Mouse (Mus musculus) limb, embryonic 11.5 days (tissue): ENCODE results near the gene Nprl3. TPM values are rescaled to one million over a fixed set of nuclear protein-coding genes. Genes with fewer than 3 reads are reported as not detected.

Experiments
- ATAC-seq: fragments of 200-750 bp; cut with Nextera tagmentation; 2 replicates; pipeline ENCODE4 v1.8.0; 2017; ENCODE audit warnings: low read depth; ENCODE audit not compliant: insufficient number of reproducible peaks, low FRiP score, low TSS enrichment
- DNase-seq: peaks from one replicate; pipeline ENCODE4 v3.0.0-alpha.2; 2015; ENCODE audit warnings: low spot score
- H3K27ac ChIP-seq: fragments of 300-500 bp; sonication (generic); replicated peaks from 2 replicates; pipeline ENCODE4 v1.5.1; 2014; ENCODE audit warnings: low read depth, mild to moderate bottlenecking, low read length
- H3K27me3 ChIP-seq: fragments of 300-500 bp; sonication (generic); 2 replicates; pipeline ENCODE4 v1.6.1; 2014; ENCODE audit warnings: mild to moderate bottlenecking, low read length, mixed read lengths; ENCODE audit not compliant: control insufficient read depth, insufficient read depth
- H3K36me3 ChIP-seq: fragments of 300-500 bp; sonication (generic); 2 replicates; pipeline ENCODE4 v1.6.1; 2014; ENCODE audit warnings: mild to moderate bottlenecking, low read length, moderate library complexity, mixed read lengths; ENCODE audit not compliant: control insufficient read depth, insufficient read depth
- H3K4me1 ChIP-seq: fragments of 300-500 bp; sonication (generic); 2 replicates; pipeline ENCODE4 v1.6.1; 2014; ENCODE audit warnings: low read length, mixed read lengths; ENCODE audit not compliant: control insufficient read depth, insufficient read depth
- H3K4me2 ChIP-seq: fragments of 300-500 bp; sonication (generic); 2 replicates; pipeline ENCODE4 v1.6.1; 2014; ENCODE audit warnings: low read depth, mild to moderate bottlenecking, moderate library complexity; ENCODE audit not compliant: severe bottlenecking
- H3K4me3 ChIP-seq: fragments of 300-500 bp; sonication (generic); 2 replicates; pipeline ENCODE4 v1.5.1; 2014; ENCODE audit warnings: low read depth, low read length
- H3K9ac ChIP-seq: fragments of 300-500 bp; sonication (generic); 2 replicates; pipeline ENCODE4 v1.6.1; 2014; ENCODE audit warnings: mild to moderate bottlenecking, low read length
- H3K9me3 ChIP-seq: fragments of 300-500 bp; sonication (generic); 2 replicates; pipeline ENCODE4 v1.6.1; 2016; ENCODE audit warnings: low read length; ENCODE audit not compliant: control insufficient read depth
- WGBS: fragments of 180-500 bp; shearing (Covaris S2); extraction: QIAGEN DNeasy Blood & Tissue Kit; methylation state at CpG from one replicate; pipeline ENCODE4 v1.1.7; 2014; 5-methylcytosine and 5-hydroxymethylcytosine counted together
- polyA plus RNA-seq: library from polyadenylated mRNA; unstranded; fragments of >200 nt; fragmentation: Nextera tagmentation; extraction: Ambion mirVana; gene quantifications from 2 replicates; pipeline ENCODE4 v1.2.1, GENCODE M21; 2014

Gene Nprl3
- polyA plus RNA-seq, 1 experiment from 2014 or later = 30.6 TPM

DNA sequence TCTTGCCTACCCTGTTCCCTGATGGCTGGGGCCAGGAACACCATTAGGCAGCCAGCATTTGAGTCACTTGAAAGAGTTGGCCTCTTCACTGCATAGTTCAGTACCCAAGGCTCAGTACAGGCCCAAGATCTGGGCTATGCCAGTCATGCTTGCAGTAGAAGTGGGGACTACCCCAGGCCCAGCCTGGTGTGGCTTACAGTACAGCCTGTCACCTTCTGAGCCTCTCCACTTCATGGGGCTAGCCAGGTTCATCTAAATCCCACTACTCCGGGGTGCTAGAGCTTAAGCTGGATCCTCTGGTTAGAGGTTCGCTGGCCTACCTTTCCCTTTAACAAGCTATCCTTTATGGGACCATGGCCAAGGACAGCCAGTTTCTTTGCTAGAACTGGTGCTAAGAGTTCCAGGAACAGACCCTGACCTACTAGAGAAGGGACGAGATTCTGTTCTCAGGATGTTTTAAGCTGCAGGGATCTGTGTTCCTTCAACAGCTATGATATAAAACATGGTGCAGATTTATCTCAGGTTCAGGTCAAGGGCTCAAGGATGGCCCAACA, 39.1 kb downstream of the Nprl3 start:
- no peak for DNase-seq
- no peak for ATAC-seq
- H3K36me3 ChIP-seq = peaks cover 6% of the 10 kb centered on the region; the same call in 1 of the 2 replicates
- H3K27ac ChIP-seq = no peak overlapping the region
- no peaks in the 10 kb centered on the region for H3K27me3 ChIP-seq
- no peak overlapping the region for H3K4me3 ChIP-seq
- peaks cover 16% of the 10 kb centered on the region for H3K4me1 ChIP-seq
- 93% methylated on average over 3 of the region's 3 CpGs for WGBS
- no peaks in the 10 kb centered on the region for H3K9me3 ChIP-seq
- H3K9ac ChIP-seq = no peak overlapping the region
- no peak overlapping the region for H3K4me2 ChIP-seq

DNA sequence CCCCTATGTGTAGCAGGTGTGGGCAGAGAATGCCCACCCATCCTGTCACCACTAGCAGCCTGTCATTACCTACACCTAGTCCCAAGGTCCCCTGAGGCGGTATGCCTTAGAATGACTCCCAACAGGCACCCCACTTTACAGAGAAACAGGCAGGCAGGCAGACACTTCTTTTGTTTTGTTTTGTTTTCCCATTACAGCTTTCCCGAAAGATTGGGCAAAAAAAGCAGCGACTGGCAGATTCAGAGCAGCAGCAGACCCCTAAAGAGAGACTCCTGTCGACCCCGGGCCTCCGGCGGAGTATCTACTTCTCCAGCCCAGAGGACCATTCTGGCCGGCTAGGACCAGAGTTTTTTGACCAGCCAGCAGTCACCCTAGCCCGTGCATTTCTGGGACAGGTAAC, 40.0 kb downstream of the Nprl3 start:
- WGBS = 87% methylated on average over 9 of the region's 9 CpGs
- Histone ChIP-seq H3K9ac (no peak overlapping the region), H3K27ac (no peak overlapping the region), H3K27me3 (no peaks in the 10 kb centered on the region), H3K36me3 (peaks cover 5% of the 10 kb centered on the region; the same call in 1 of the 2 replicates), H3K4me2 (no peak overlapping the region), H3K9me3 (no peaks in the 10 kb centered on the region), H3K4me3 (no peak overlapping the region), H3K4me1 (peaks cover 19% of the 10 kb centered on the region)
- DNase-seq = no peak
- ATAC-seq = no peak

DNA sequence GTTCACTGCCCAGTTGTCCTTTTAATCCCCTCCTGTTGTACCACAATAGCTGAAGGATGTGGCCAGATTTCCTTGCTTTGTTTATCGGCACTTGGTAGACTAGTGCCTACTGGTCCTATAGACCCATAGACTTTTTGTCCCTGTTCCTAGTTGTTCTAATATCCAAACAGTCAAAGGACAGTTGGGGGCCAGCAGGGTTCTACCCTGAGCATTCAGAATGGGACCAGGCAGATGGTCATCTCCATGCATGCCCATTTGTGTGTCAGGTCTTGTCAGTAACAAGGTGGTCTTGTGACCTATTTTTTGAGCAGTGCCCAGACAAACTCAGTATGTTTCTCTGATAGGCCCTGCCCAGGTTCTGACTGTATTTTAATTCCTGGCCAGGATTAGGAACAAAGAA, 40.5 kb downstream of the Nprl3 start:
- 66% methylated on average over 1 of the region's 1 CpGs for WGBS
- Histone ChIP-seq H3K9me3 (no peaks in the 10 kb centered on the region), H3K4me3 (peak overlapping the region; percentile 51), H3K27me3 (no peaks in the 10 kb centered on the region), H3K27ac (no peak overlapping the region), H3K4me2 (peak overlapping the region; percentile 62), H3K9ac (peak overlapping the region; percentile 72), H3K36me3 (peaks cover 3% of the 10 kb centered on the region; the same call in 1 of the 2 replicates), H3K4me1 (peaks cover 24% of the 10 kb centered on the region)
- DNase-seq (no peak), ATAC-seq (no peak)

DNA sequence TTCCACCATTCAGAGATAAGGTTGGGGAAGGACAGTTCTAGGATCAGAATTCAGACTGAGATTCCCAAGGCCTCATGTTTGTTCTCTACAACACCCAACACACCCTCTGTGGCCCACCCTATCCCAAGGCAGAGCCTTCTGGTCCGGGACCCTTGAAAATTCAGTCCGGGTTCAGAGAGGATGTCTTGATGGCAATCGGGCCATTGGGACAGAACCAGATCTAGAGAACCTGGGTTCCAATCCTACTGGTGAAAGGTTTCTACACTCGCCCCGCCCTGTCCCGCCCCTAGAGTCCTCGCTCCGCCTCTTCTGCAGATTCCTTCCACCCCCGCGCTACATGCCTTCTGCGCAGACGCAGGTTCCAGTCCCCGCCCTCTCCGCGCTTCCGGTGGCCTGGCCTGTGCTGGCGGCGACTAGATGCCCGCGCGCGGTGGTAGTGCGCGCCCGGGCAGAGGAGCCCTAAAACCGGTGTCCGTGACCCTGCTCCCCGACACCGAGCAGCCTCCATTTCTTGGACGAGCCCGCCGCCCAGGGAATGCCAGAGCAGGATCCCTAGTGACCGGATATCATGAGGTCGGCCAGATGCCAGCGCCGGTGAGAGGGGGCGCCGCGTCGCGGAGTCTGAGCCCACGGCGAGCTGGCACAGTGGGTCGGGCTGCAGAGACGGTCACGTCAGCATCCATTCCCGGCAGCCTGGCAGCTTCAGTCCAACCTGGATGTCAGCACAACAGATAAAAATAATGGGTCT, 41.2 kb downstream of the Nprl3 start, which contains the start of gene Mpg:
TSS of gene Mpg (plus strand) at position 382 of the 748 bp plus-strand sequence.
- Histone ChIP-seq H3K4me3 (peak within 1 kb of the TSS; percentile 51), H3K9me3 (no peaks in the 10 kb centered on the region), H3K36me3 (no peaks in the 10 kb centered on the region; the same call in 1 of the 2 replicates), H3K27me3 (no peaks in the 10 kb centered on the region), H3K4me1 (peaks cover 24% of the 10 kb centered on the region), H3K27ac (peak within 1 kb of the TSS; percentile 83), H3K9ac (peak within 1 kb of the TSS; percentile 72), H3K4me2 (peak within 1 kb of the TSS; percentile 62)
- 4% methylated on average over 47 of the region's 47 CpGs for WGBS
- peak; percentile 73; the same call in 1 of the 2 replicates for ATAC-seq
- DNase-seq = peak; percentile 90

DNA sequence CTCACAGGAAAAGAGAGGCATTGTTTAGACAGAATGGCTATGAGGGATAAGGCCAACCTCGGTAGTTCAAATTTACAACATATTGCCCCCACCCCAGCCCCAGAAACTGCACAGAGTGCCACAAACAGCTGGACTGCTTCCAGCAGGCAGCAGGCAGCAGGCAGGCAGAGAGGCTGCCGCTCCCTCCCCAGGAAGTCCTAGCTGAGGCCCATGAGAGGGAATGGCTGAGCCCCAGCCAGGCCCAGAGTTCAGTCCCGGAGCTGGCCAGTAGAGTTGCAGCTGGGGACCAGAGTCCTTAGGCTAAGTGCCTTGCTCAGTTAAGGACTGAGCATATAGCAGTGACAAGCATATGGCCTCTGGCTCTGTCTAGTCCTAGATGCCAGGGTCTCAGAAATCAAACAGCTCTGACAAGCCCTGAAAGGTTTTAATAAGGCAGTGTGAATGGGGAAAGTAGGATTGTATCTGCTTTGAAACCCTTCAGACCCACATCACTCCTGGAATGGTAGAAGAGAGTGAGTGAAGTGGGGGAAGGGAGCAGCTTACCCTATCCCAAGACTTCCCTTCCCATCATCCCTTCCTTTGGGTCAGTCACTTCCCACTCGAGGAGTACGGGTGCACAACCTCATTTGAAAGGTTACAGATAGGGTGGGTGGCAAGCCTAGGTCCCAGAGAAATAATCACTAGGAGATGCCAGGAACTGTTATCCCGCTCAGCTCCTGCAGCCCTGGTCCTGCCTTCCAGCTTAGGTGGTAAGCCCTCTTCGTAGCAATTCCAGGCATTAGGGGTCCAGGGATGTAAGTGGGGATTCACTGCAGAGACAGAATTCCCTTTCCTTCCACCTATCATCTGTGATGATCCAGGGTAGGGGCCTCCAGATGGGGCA, 42.0 kb downstream of the Nprl3 start:
- no peak overlapping the region for H3K4me3 ChIP-seq
- H3K4me2 ChIP-seq = no peak overlapping the region; the same call in 1 of the 2 replicates
- no peaks in the 10 kb centered on the region for H3K27me3 ChIP-seq
- ATAC-seq (0 out of 2 replicates have a peak, but pooled peaks have one; percentile 17), DNase-seq (peak; percentile 51)
- WGBS = 49% methylated on average over 7 of the region's 7 CpGs
- H3K4me1 ChIP-seq = peaks cover 32% of the 10 kb centered on the region
- H3K27ac ChIP-seq = peak overlapping the region; percentile 83
- no peaks in the 10 kb centered on the region for H3K9me3 ChIP-seq
- no peaks in the 10 kb centered on the region; the same call in 1 of the 2 replicates for H3K36me3 ChIP-seq
- H3K9ac ChIP-seq = no peak overlapping the region

DNA sequence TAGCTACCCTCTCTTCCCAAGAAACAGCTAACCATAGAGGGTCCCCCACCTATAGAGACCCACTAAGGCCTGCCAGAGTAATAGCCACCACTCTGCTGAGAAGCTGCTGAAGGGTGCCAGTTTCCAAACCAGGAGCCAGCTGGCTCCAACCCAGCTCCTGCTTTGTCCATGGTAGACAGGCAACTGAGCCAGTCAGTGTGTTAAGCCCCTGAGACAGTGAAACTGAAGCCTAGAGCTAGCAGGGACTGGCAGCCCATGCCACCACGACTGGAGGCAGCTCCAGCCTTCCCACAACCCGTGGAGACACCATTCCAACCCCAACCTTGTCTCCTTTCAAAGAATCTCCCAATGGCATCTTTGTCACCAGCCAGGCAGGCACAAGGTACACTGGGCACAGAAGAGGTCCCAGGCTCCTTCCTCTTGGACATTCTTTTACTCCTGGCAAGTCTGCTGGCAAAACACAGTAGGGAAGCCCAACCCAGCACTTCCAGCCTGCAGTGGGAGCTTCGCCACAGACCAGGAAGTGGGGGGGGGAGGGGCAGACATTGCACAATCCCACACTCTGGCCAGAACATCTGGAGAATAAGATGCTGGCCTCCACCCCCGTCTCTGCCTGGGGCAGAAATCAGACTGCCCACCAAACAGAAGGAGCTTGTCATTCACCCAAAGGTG, 42.9 kb downstream of the Nprl3 start:
- Histone ChIP-seq H3K27ac (peak overlapping the region; percentile 83), H3K4me3 (no peak overlapping the region), H3K9me3 (no peaks in the 10 kb centered on the region), H3K36me3 (no peaks in the 10 kb centered on the region; the same call in 1 of the 2 replicates), H3K27me3 (no peaks in the 10 kb centered on the region), H3K4me1 (peaks cover 33% of the 10 kb centered on the region), H3K9ac (no peak overlapping the region), H3K4me2 (peak overlapping the region; percentile 3; the same call in 1 of the 2 replicates)
- DNase-seq (peak; percentile 67), ATAC-seq (no peak)
- WGBS = 23% methylated on average over 4 of the region's 4 CpGs

DNA sequence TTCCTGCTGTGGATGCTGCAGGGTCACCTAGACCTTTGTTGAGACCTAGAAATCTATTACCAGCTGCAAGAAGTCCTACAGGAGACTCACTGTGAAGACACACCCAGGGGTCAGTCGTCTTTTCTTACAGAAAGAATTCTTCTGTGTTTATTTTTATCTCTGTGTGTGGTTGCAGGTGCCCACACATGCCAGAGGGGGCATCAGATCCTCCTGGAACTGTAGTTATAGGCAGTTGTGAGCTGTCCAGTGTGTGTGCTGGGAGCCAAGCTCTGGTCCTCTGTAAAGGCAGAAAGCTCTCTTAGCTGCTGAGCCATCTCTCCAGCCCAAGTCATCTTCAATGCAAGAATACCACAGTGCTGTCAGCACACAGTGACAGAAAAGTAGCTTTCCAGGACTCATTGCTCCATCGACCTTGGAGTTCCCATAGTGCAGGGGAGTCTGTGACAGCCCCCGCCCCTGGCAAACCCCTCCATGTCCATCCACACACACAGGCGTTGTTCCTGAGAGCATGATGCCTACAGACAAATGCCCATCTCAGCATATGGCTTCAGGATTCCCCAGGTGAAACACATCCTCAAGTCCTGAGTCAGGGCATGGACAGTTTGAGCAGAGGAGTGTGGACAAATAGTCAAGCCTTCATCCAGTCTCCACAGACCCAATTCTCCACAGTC, 44.1 kb downstream of the Nprl3 start:
- Histone ChIP-seq H3K4me3 (no peak overlapping the region), H3K4me2 (no peak overlapping the region), H3K36me3 (no peaks in the 10 kb centered on the region), H3K27me3 (no peaks in the 10 kb centered on the region), H3K4me1 (peaks cover 33% of the 10 kb centered on the region), H3K27ac (no peak overlapping the region), H3K9me3 (no peaks in the 10 kb centered on the region), H3K9ac (no peak overlapping the region)
- ATAC-seq (no peak), DNase-seq (no peak)
- 75% methylated on average over 4 of the region's 4 CpGs for WGBS
